Mouse (Mus musculus): ENCODE data around the gene Fgf10.

DNA sequence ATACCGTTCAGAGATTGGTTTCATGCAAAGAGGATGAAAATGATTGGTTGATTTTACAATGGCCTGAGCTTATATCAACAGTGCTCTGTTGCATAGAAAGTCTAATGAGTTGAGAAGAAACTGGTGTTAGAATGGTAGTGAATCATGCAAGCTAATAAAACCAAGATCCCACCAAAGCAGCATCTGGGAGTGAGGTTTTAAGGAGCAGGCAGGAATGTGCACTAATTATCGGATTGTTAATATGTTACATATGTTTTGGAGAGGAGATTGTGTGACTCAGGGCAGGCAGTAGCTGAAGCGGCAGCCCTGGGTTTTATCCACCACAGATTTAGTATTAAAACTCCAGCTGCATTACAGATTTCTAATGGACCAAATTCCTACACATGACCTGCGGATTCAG, 76.8 kb downstream of the Fgf10 start:
- TF ChIP-seq CTCF (IDR thresholded peaks at IDR 0.05; ENCODE audit: low read depth), result no peak
- TF ChIP-seq EP300 (IDR thresholded peaks at IDR 0.05; ENCODE audit: low read depth), result no peak
